Mouse (Mus musculus): ENCODE data around the gene Pik3c2g. TPM values are rescaled to one million over a fixed set of nuclear protein-coding genes. Genes with fewer than 3 reads are reported as not detected.

The Pik3c2g gene
- polyA plus RNA-seq, 1 experiment from 2014 or later = 0.57 TPM

- WGBS = 85% methylated on average over 18 of the region's 18 CpGs
- Histone ChIP-seq H3K9ac (replicated peaks; ENCODE audit: low read length) (no peak overlapping the region), H3K4me3 (replicated peaks; ENCODE audit: low read depth, low read length) (no peak overlapping the region), H3K36me3 (ENCODE audit: control insufficient read depth, insufficient read depth, low read length) (no peaks in the 10 kb centered on the region), H3K27me3 (ENCODE audit: control insufficient read depth, insufficient read depth, low read length) (no peaks in the 10 kb centered on the region), H3K9me3 (ENCODE audit: control insufficient read depth, low read length) (no peaks in the 10 kb centered on the region), H3K4me2 (ENCODE audit: low read length) (no peak overlapping the region), H3K27ac (replicated peaks; ENCODE audit: low read depth, low read length) (no peak overlapping the region), H3K4me1 (ENCODE audit: control insufficient read depth, insufficient read depth, low read length) (no peaks in the 10 kb centered on the region)
- peak; percentile 21 for DNase-seq
- ATAC-seq (ENCODE audit: low FRiP score, low TSS enrichment) = no peak
Observed at GRCm38 (mm10) chr6:139865059-139865673, 278.1 kb downstream of the Pik3c2g start.

GRCm38 (mm10) chr6:139874418-139875176 lies 287.6 kb downstream of the Pik3c2g start:
- H3K4me1 ChIP-seq (ENCODE audit: control insufficient read depth, insufficient read depth, low read length) = no peaks in the 10 kb centered on the region
- H3K36me3 ChIP-seq (ENCODE audit: control insufficient read depth, insufficient read depth, low read length) = no peaks in the 10 kb centered on the region
- no peak overlapping the region for H3K4me2 ChIP-seq (ENCODE audit: low read length)
- no peaks in the 10 kb centered on the region for H3K9me3 ChIP-seq (ENCODE audit: control insufficient read depth, low read length)
- no peak overlapping the region for H3K9ac ChIP-seq (replicated peaks; ENCODE audit: low read length)
- DNase-seq = peak; percentile 73
- 47% methylated on average over 3 of the region's 3 CpGs for WGBS
- H3K4me3 ChIP-seq (replicated peaks; ENCODE audit: low read depth, low read length) = no peak overlapping the region
- no peak overlapping the region for H3K27ac ChIP-seq (replicated peaks; ENCODE audit: low read depth, low read length)
- H3K27me3 ChIP-seq (ENCODE audit: control insufficient read depth, insufficient read depth, low read length) = no peaks in the 10 kb centered on the region
- ATAC-seq (ENCODE audit: low FRiP score, low TSS enrichment) = no peak; the same call in 1 of the 2 replicates

GRCm38 (mm10) chr6:139876691-139877090 lies 289.7 kb downstream of the Pik3c2g start:
- Histone ChIP-seq H3K4me1 (ENCODE audit: control insufficient read depth, insufficient read depth, low read length) (no peaks in the 10 kb centered on the region), H3K9ac (replicated peaks; ENCODE audit: low read length) (no peak overlapping the region), H3K27ac (replicated peaks; ENCODE audit: low read depth, low read length) (no peak overlapping the region), H3K4me2 (ENCODE audit: low read length) (no peak overlapping the region), H3K36me3 (ENCODE audit: control insufficient read depth, insufficient read depth, low read length) (no peaks in the 10 kb centered on the region), H3K27me3 (ENCODE audit: control insufficient read depth, insufficient read depth, low read length) (no peaks in the 10 kb centered on the region), H3K9me3 (ENCODE audit: control insufficient read depth, low read length) (no peaks in the 10 kb centered on the region), H3K4me3 (replicated peaks; ENCODE audit: low read depth, low read length) (no peak overlapping the region)
- DNase-seq = no peak
- WGBS = 82% methylated on average over 1 of the region's 1 CpGs
- no peak for ATAC-seq (ENCODE audit: low FRiP score, low TSS enrichment)

GRCm38 (mm10) chr6:139877476-139878361 lies 290.7 kb downstream of the Pik3c2g start:
- Histone ChIP-seq H3K4me3 (replicated peaks; ENCODE audit: low read depth, low read length) (no peak overlapping the region), H3K4me1 (ENCODE audit: control insufficient read depth, insufficient read depth, low read length) (no peaks in the 10 kb centered on the region), H3K9ac (replicated peaks; ENCODE audit: low read length) (no peak overlapping the region), H3K36me3 (ENCODE audit: control insufficient read depth, insufficient read depth, low read length) (no peaks in the 10 kb centered on the region), H3K27ac (replicated peaks; ENCODE audit: low read depth, low read length) (no peak overlapping the region), H3K9me3 (ENCODE audit: control insufficient read depth, low read length) (no peaks in the 10 kb centered on the region), H3K4me2 (ENCODE audit: low read length) (no peak overlapping the region), H3K27me3 (ENCODE audit: control insufficient read depth, insufficient read depth, low read length) (no peaks in the 10 kb centered on the region)
- WGBS = 82% methylated on average over 6 of the region's 6 CpGs
- ATAC-seq (ENCODE audit: low FRiP score, low TSS enrichment) (no peak), DNase-seq (no peak)

- Histone ChIP-seq H3K4me1 (ENCODE audit: control insufficient read depth, insufficient read depth, low read length) (no peaks in the 10 kb centered on the region), H3K36me3 (ENCODE audit: control insufficient read depth, insufficient read depth, low read length) (no peaks in the 10 kb centered on the region), H3K9ac (replicated peaks; ENCODE audit: low read length) (no peak overlapping the region), H3K9me3 (ENCODE audit: control insufficient read depth, low read length) (no peaks in the 10 kb centered on the region), H3K27me3 (ENCODE audit: control insufficient read depth, insufficient read depth, low read length) (no peaks in the 10 kb centered on the region), H3K4me3 (replicated peaks; ENCODE audit: low read depth, low read length) (no peak overlapping the region), H3K27ac (replicated peaks; ENCODE audit: low read depth, low read length) (no peak overlapping the region), H3K4me2 (ENCODE audit: low read length) (no peak overlapping the region)
- DNase-seq (no peak), ATAC-seq (ENCODE audit: low FRiP score, low TSS enrichment) (no peak)
- 98% methylated on average over 1 of the region's 1 CpGs for WGBS
Observed at GRCm38 (mm10) chr6:139878362-139878696, 291.3 kb downstream of the Pik3c2g start.

- Histone ChIP-seq H3K27ac (replicated peaks; ENCODE audit: low read depth, low read length) (no peak overlapping the region), H3K9ac (replicated peaks; ENCODE audit: low read length) (no peak overlapping the region), H3K36me3 (ENCODE audit: control insufficient read depth, insufficient read depth, low read length) (no peaks in the 10 kb centered on the region), H3K4me2 (ENCODE audit: low read length) (no peak overlapping the region), H3K4me3 (replicated peaks; ENCODE audit: low read depth, low read length) (no peak overlapping the region), H3K9me3 (ENCODE audit: control insufficient read depth, low read length) (no peaks in the 10 kb centered on the region), H3K4me1 (ENCODE audit: control insufficient read depth, insufficient read depth, low read length) (no peaks in the 10 kb centered on the region), H3K27me3 (ENCODE audit: control insufficient read depth, insufficient read depth, low read length) (no peaks in the 10 kb centered on the region)
- DNase-seq (no peak), ATAC-seq (ENCODE audit: low FRiP score, low TSS enrichment) (no peak)
- 93% methylated on average over 2 of the region's 2 CpGs for WGBS
Observed at GRCm38 (mm10) chr6:139882076-139882475, 295.1 kb downstream of the Pik3c2g start.

- Histone ChIP-seq H3K9ac (replicated peaks; ENCODE audit: low read length) (no peak overlapping the region), H3K36me3 (ENCODE audit: control insufficient read depth, insufficient read depth, low read length) (no peaks in the 10 kb centered on the region), H3K4me1 (ENCODE audit: control insufficient read depth, insufficient read depth, low read length) (no peaks in the 10 kb centered on the region; the same call in 1 of the 2 replicates), H3K27me3 (ENCODE audit: control insufficient read depth, insufficient read depth, low read length) (no peaks in the 10 kb centered on the region), H3K9me3 (ENCODE audit: control insufficient read depth, low read length) (no peaks in the 10 kb centered on the region), H3K4me3 (replicated peaks; ENCODE audit: low read depth, low read length) (no peak overlapping the region), H3K27ac (replicated peaks; ENCODE audit: low read depth, low read length) (no peak overlapping the region), H3K4me2 (ENCODE audit: low read length) (no peak overlapping the region)
- no peak; the same call in 1 of the 2 replicates for ATAC-seq (ENCODE audit: low FRiP score, low TSS enrichment)
- no peak for DNase-seq
Observed at GRCm38 (mm10) chr6:139887175-139887574, 300.2 kb downstream of the Pik3c2g start.

GRCm38 (mm10) chr6:139895637-139896036 lies 308.6 kb downstream of the Pik3c2g start:
- Histone ChIP-seq H3K4me3 (replicated peaks; ENCODE audit: low read depth, low read length) (no peak overlapping the region), H3K36me3 (ENCODE audit: control insufficient read depth, insufficient read depth, low read length) (no peaks in the 10 kb centered on the region), H3K27me3 (ENCODE audit: control insufficient read depth, insufficient read depth, low read length) (no peaks in the 10 kb centered on the region), H3K9me3 (ENCODE audit: control insufficient read depth, low read length) (no peaks in the 10 kb centered on the region), H3K27ac (replicated peaks; ENCODE audit: low read depth, low read length) (no peak overlapping the region), H3K9ac (replicated peaks; ENCODE audit: low read length) (no peak overlapping the region), H3K4me1 (ENCODE audit: control insufficient read depth, insufficient read depth, low read length) (no peaks in the 10 kb centered on the region), H3K4me2 (ENCODE audit: low read length) (no peak overlapping the region)
- no peak for ATAC-seq (ENCODE audit: low FRiP score, low TSS enrichment)
- no peak for DNase-seq
- 75% methylated on average over 2 of the region's 2 CpGs for WGBS
